Comparison of ENCODE assay signal across 23 mouse cellular contexts in the genomic region with DNA sequence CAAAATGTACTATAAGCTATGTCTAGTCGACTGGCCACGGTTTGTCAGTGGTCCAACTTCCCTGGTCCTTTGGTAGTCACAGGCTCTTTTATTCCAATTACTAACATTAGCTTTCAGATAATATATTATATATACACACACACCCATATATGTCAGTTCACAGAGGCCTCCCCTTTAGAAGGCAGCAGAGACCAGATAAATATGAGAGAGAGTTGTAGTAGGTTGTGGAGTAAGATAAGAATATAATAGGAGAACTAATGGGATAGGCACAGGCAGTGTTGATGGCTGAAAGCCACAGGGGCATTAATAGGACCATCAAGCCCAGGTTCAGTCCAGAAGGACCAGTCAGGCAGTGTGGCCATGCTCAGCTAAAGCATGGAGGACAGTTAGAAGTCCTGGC.
A peak's percentile ranks its signal among the peaks of the same experiment; 100 is the strongest.
DNase-seq lines count a peak whose midpoint lies in the region; ATAC-seq and TF ChIP-seq lines count a peak whose summit lies in the region.
"Had no signal": no experiment of that assay in that cellular context is flagged by ENCODE, and none has a peak within 500 bp of the region (broad histone marks: within the 10 kb centered on the region; RNA-seq: fewer than 3 reads in every experiment).

No protein-coding gene starts in this region.

- no peak overlapping the region for H3K27ac ChIP-seq in stomach, embryonic 15.5 days
- H3K27ac ChIP-seq in stomach, postnatal 0 days (replicated peaks): no peak overlapping the region
- no peak overlapping the region for H3K27ac ChIP-seq in liver, embryonic 14.5 days
- no peak overlapping the region; the same call in 1 of the 2 replicates for H3K27ac ChIP-seq in liver, postnatal 0 days (ENCODE audit: low read depth)
- no peak overlapping the region for H3K27ac ChIP-seq in intestine, postnatal 0 days (ENCODE audit: low read depth, low read length)
- no peak overlapping the region for H3K27ac ChIP-seq in intestine, embryonic 15.5 days
- H3K27ac ChIP-seq in hindbrain, embryonic 13.5 days: no peak overlapping the region
- H3K27ac ChIP-seq: forebrain, embryonic 10.5 days; forebrain, embryonic 13.5 days; hindbrain, embryonic 12.5 days had no signal

- H3K27me3 ChIP-seq in stomach, embryonic 15.5 days (replicated peaks): no peaks in the 10 kb centered on the region
- H3K27me3 ChIP-seq in stomach, postnatal 0 days (ENCODE audit: control insufficient read depth, insufficient read depth, low read length): no peaks in the 10 kb centered on the region
- no peaks in the 10 kb centered on the region for H3K27me3 ChIP-seq in liver, embryonic 14.5 days (ENCODE audit: control insufficient read depth, insufficient read depth, low read length)
- no peaks in the 10 kb centered on the region for H3K27me3 ChIP-seq in liver, postnatal 0 days (ENCODE audit: insufficient read depth, low read length)
- H3K27me3 ChIP-seq in intestine, postnatal 0 days (replicated peaks; ENCODE audit: control insufficient read depth, insufficient read depth, low read length): no peaks in the 10 kb centered on the region
- no peaks in the 10 kb centered on the region for H3K27me3 ChIP-seq in intestine, embryonic 15.5 days (replicated peaks)
- H3K27me3 ChIP-seq in hindbrain, embryonic 13.5 days: no peaks in the 10 kb centered on the region
- H3K27me3 ChIP-seq: hindbrain, embryonic 12.5 days had no signal

- 0 out of 2 replicates have a peak, but pooled peaks cover 10% of the 10 kb centered on the region for H3K4me1 ChIP-seq in stomach, embryonic 15.5 days
- H3K4me1 ChIP-seq in stomach, postnatal 0 days (replicated peaks; ENCODE audit: control insufficient read depth, insufficient read depth): 0 out of 2 replicates have a peak, but pooled peaks cover 7% of the 10 kb centered on the region
- peaks cover 3 to 29% of the 10 kb centered on the region in 2 experiments for H3K4me1 ChIP-seq in liver, embryonic 14.5 days (replicated peaks; ENCODE audit: control insufficient read depth in 2 of 2, insufficient read depth in 2 of 2, low read length in 1 of 2)
- H3K4me1 ChIP-seq in liver, postnatal 0 days (ENCODE audit: insufficient read depth): peaks cover 6% of the 10 kb centered on the region
- no peaks in the 10 kb centered on the region for H3K4me1 ChIP-seq in intestine, postnatal 0 days (replicated peaks; ENCODE audit: control insufficient read depth, insufficient read depth, low read length)
- H3K4me1 ChIP-seq in intestine, embryonic 15.5 days (replicated peaks): peaks cover 12% of the 10 kb centered on the region; the same call in 1 of the 2 replicates
- no peaks in the 10 kb centered on the region for H3K4me1 ChIP-seq in hindbrain, embryonic 13.5 days (replicated peaks)
- H3K4me1 ChIP-seq: forebrain, embryonic 10.5 days; forebrain, embryonic 13.5 days had no signal

- TF ChIP-seq EP300 in stomach, postnatal 0 days (optimal IDR thresholded peaks at IDR 0.05): no peak
- TF ChIP-seq EP300 in liver, embryonic 14.5 days (IDR thresholded peaks at IDR 0.05; ENCODE audit: low read depth): peak; percentile 45; the same call in 1 of the 2 replicates
- TF ChIP-seq EP300 in liver, postnatal 0 days (IDR thresholded peaks at IDR 0.05; ENCODE audit: low read depth): no peak

- 0 out of 2 replicates have a peak, but pooled peaks have one; percentile 19 for ATAC-seq in stomach, embryonic 15.5 days (ENCODE audit: insufficient read depth, low FRiP score, low read depth)
- ATAC-seq in stomach, postnatal 0 days (ENCODE audit: low FRiP score, low TSS enrichment): no peak
- ATAC-seq in liver, embryonic 14.5 days (ENCODE audit: insufficient read depth): peak; percentile 85; the same call in 1 of the 2 replicates
- 0 out of 2 replicates have a peak, but pooled peaks have one; percentile 38 for ATAC-seq in liver, postnatal 0 days
- ATAC-seq in intestine, postnatal 0 days: no peak
- ATAC-seq in intestine, embryonic 15.5 days: no peak
- no peak for ATAC-seq in hindbrain, embryonic 13.5 days (ENCODE audit: low FRiP score)
- ATAC-seq: activated CD4-positive, CD25-positive, alpha-beta regulatory T cell, adult 4 months; CD4-positive, CD25-positive, alpha-beta regulatory T cell, adult 4 months; forebrain, embryonic 13.5 days; forebrain, embryonic 16.5 days; hindbrain, embryonic 16.5 days had no signal

- H3K36me3 ChIP-seq in stomach, embryonic 15.5 days: no peaks in the 10 kb centered on the region
- H3K36me3 ChIP-seq in stomach, postnatal 0 days (ENCODE audit: control insufficient read depth, insufficient read depth, low read length): 0 out of 2 replicates have a peak, but pooled peaks cover 3% of the 10 kb centered on the region
- no peaks in the 10 kb centered on the region for H3K36me3 ChIP-seq in liver, embryonic 14.5 days (replicated peaks; ENCODE audit: control insufficient read depth, insufficient read depth, low read depth)
- H3K36me3 ChIP-seq in liver, postnatal 0 days (replicated peaks; ENCODE audit: insufficient read depth, low read length): no peaks in the 10 kb centered on the region
- H3K36me3 ChIP-seq in intestine, postnatal 0 days (ENCODE audit: control insufficient read depth, insufficient read depth): no peaks in the 10 kb centered on the region
- no peaks in the 10 kb centered on the region for H3K36me3 ChIP-seq in intestine, embryonic 15.5 days
- H3K36me3 ChIP-seq in hindbrain, embryonic 13.5 days: no peaks in the 10 kb centered on the region
- H3K36me3 ChIP-seq: forebrain, embryonic 10.5 days; hindbrain, embryonic 12.5 days had no signal

- WGBS in stomach, embryonic 15.5 days: 74% methylated on average over 2 of the region's 2 CpGs
- 54% methylated on average over 2 of the region's 2 CpGs for WGBS in stomach, postnatal 0 days
- WGBS in liver, embryonic 14.5 days (ENCODE audit: insufficient replicate concordance): 48% methylated on average over 2 of the region's 2 CpGs
- WGBS in liver, postnatal 0 days (ENCODE audit: insufficient replicate concordance): 48% methylated on average over 2 of the region's 2 CpGs
- WGBS in intestine, postnatal 0 days: 81% methylated on average over 2 of the region's 2 CpGs
- WGBS in intestine, embryonic 15.5 days: 76% methylated on average over 2 of the region's 2 CpGs
- 94% methylated on average over 2 of the region's 2 CpGs for WGBS in hindbrain, embryonic 13.5 days

- H3K4me2 ChIP-seq in stomach, embryonic 15.5 days: no peak overlapping the region
- H3K4me2 ChIP-seq in stomach, postnatal 0 days (replicated peaks; ENCODE audit: low read depth): no peak overlapping the region
- no peak overlapping the region for H3K4me2 ChIP-seq in liver, embryonic 14.5 days (ENCODE audit: low read depth)
- no peak overlapping the region for H3K4me2 ChIP-seq in liver, postnatal 0 days (ENCODE audit: low read depth, low read length)
- H3K4me2 ChIP-seq in intestine, postnatal 0 days (replicated peaks; ENCODE audit: low read depth): no peak overlapping the region
- H3K4me2 ChIP-seq in intestine, embryonic 15.5 days (replicated peaks): no peak overlapping the region
- no peak overlapping the region for H3K4me2 ChIP-seq in hindbrain, embryonic 13.5 days
- H3K4me2 ChIP-seq: forebrain, embryonic 13.5 days; heart, embryonic 11.5 days; hindbrain, embryonic 12.5 days had no signal

- DNase-seq in stomach, postnatal 0 days (ENCODE audit: low spot score): no peak
- DNase-seq in liver, embryonic 14.5 days (ENCODE audit: low read depth in 3 of 3, low spot score in 3 of 3): peak in 1 of 3 experiments; percentile 13
- DNase-seq in liver, postnatal 0 days: no peak
- DNase-seq: adrenal gland, adult 8-10 months; adrenal gland, postnatal 25 days; cerebellum, adult 11-12 months; cerebellum, adult 8-10 months; cerebellum, postnatal 10 days; cerebellum, postnatal 36 days; gastrocnemius, postnatal 10 days; heart, adult 11 months had no signal

- no peak for TF ChIP-seq CTCF in stomach, postnatal 0 days (IDR thresholded peaks at IDR 0.05; ENCODE audit: low read depth)
- no peak for TF ChIP-seq CTCF in liver, embryonic 14.5 days (IDR thresholded peaks at IDR 0.05; ENCODE audit: low read depth)
- TF ChIP-seq CTCF in liver, postnatal 0 days (IDR thresholded peaks at IDR 0.05; ENCODE audit: low read depth): no peak
- no peak for TF ChIP-seq CTCF in intestine, postnatal 0 days (IDR thresholded peaks at IDR 0.05; ENCODE audit: low read depth)

- H3K4me3 ChIP-seq in stomach, embryonic 15.5 days (replicated peaks): no peak overlapping the region
- no peak overlapping the region for H3K4me3 ChIP-seq in stomach, postnatal 0 days (ENCODE audit: low read depth, low read length)
- no peak overlapping the region for H3K4me3 ChIP-seq in liver, embryonic 14.5 days (ENCODE audit: insufficient read depth in 1 of 2, low read depth in 2 of 2, low read length in 2 of 2)
- no peak overlapping the region for H3K4me3 ChIP-seq in liver, postnatal 0 days (ENCODE audit: low read depth, low read length)
- H3K4me3 ChIP-seq in intestine, postnatal 0 days (ENCODE audit: low read depth, low read length): no peak overlapping the region
- no peak overlapping the region for H3K4me3 ChIP-seq in intestine, embryonic 15.5 days (replicated peaks)
- no peak overlapping the region for H3K4me3 ChIP-seq in hindbrain, embryonic 13.5 days
- H3K4me3 ChIP-seq: forebrain, embryonic 10.5 days; forebrain, embryonic 13.5 days; hindbrain, embryonic 12.5 days had no signal

- H3K9me3 ChIP-seq in stomach, embryonic 15.5 days: no peaks in the 10 kb centered on the region
- H3K9me3 ChIP-seq in stomach, postnatal 0 days (ENCODE audit: control insufficient read depth, low read length): no peaks in the 10 kb centered on the region
- no peaks in the 10 kb centered on the region for H3K9me3 ChIP-seq in liver, embryonic 14.5 days (ENCODE audit: control insufficient read depth, low read length)
- H3K9me3 ChIP-seq in liver, postnatal 0 days (ENCODE audit: low read length): no peaks in the 10 kb centered on the region
- no peaks in the 10 kb centered on the region for H3K9me3 ChIP-seq in intestine, postnatal 0 days (ENCODE audit: control insufficient read depth)
- no peaks in the 10 kb centered on the region for H3K9me3 ChIP-seq in intestine, embryonic 15.5 days
- H3K9me3 ChIP-seq in hindbrain, embryonic 13.5 days: no peaks in the 10 kb centered on the region
- H3K9me3 ChIP-seq: forebrain, embryonic 10.5 days; forebrain, embryonic 13.5 days; hindbrain, embryonic 12.5 days had no signal

- H3K9ac ChIP-seq in stomach, embryonic 15.5 days: no peak overlapping the region
- H3K9ac ChIP-seq in stomach, postnatal 0 days (ENCODE audit: low read length): no peak overlapping the region
- H3K9ac ChIP-seq in liver, embryonic 14.5 days (replicated peaks): no peak overlapping the region
- no peak overlapping the region for H3K9ac ChIP-seq in liver, postnatal 0 days (replicated peaks)
- H3K9ac ChIP-seq in intestine, postnatal 0 days (ENCODE audit: low read depth, low read length): no peak overlapping the region
- H3K9ac ChIP-seq in intestine, embryonic 15.5 days: no peak overlapping the region
- no peak overlapping the region for H3K9ac ChIP-seq in hindbrain, embryonic 13.5 days
- H3K9ac ChIP-seq: forebrain, embryonic 13.5 days; hindbrain, embryonic 12.5 days had no signal

Comparison
In these comparisons a context has a peak if more than half of its experiments do, and no peak if none do; other contexts are left out.
1. ATAC-seq: peak in stomach, embryonic 15.5 days (single experiment), liver, embryonic 14.5 days (single experiment) and liver, postnatal 0 days (single experiment); none in stomach, postnatal 0 days (single experiment), intestine, postnatal 0 days (single experiment), intestine, embryonic 15.5 days (single experiment) and hindbrain, embryonic 13.5 days (single experiment).